ENCODE assay signal across 24 mouse cellular contexts in genomic region chr6:83394122-83394521, GRCm38 (mm10).
"Had no signal": no experiment of that assay in that cellular context is flagged by ENCODE, and none has a peak within 500 bp of the region (broad histone marks: within the 10 kb centered on the region; RNA-seq: fewer than 3 reads in every experiment).

No protein-coding gene starts in this region.

- H3K4me3 ChIP-seq: gastrocnemius, adult 2 months; heart, embryonic 10.5 days; heart, embryonic 12.5 days; hindbrain, embryonic 10.5 days; hindbrain, embryonic 12.5 days; kidney, embryonic 15.5 days; left cerebral cortex, adult 2 months; limb, embryonic 10.5 days; limb, embryonic 12.5 days had no signal

- H3K9ac ChIP-seq: heart, embryonic 12.5 days; hindbrain, embryonic 12.5 days; hindbrain, embryonic 14.5 days; kidney, embryonic 15.5 days; limb, embryonic 12.5 days had no signal

- DNase-seq: gastrocnemius, adult 2 months; gastrocnemius, postnatal 10 days; gastrocnemius, postnatal 25 days; heart, adult 18-20 months; heart, postnatal 10 days; heart, postnatal 4 days; kidney, adult 11 months; kidney, adult 2 months; kidney, adult 9 months; kidney, postnatal 14 days; kidney, postnatal 36 days; layer of hippocampus, adult 9-11 months had no signal

- H3K4me1 ChIP-seq: heart, embryonic 10.5 days; heart, embryonic 12.5 days; hindbrain, embryonic 10.5 days; kidney, embryonic 15.5 days; limb, embryonic 10.5 days; limb, embryonic 12.5 days had no signal

- ATAC-seq: hindbrain, embryonic 16.5 days; intestine, embryonic 16.5 days had no signal

- H3K9me3 ChIP-seq: heart, embryonic 10.5 days; heart, embryonic 12.5 days; hindbrain, embryonic 10.5 days; hindbrain, embryonic 12.5 days; kidney, embryonic 15.5 days; limb, embryonic 10.5 days; limb, embryonic 12.5 days had no signal

- H3K27ac ChIP-seq: gastrocnemius, adult 2 months; heart, embryonic 10.5 days; hindbrain, embryonic 10.5 days; hindbrain, embryonic 12.5 days; hindbrain, embryonic 14.5 days; kidney, embryonic 15.5 days; kidney, postnatal 0 days; left cerebral cortex, adult 2 months; limb, embryonic 10.5 days; limb, embryonic 12.5 days had no signal

- H3K27me3 ChIP-seq: heart, embryonic 12.5 days; hindbrain, embryonic 12.5 days; kidney, embryonic 15.5 days; limb, embryonic 12.5 days had no signal

- H3K4me2 ChIP-seq: heart, embryonic 12.5 days; hindbrain, embryonic 12.5 days; hindbrain, embryonic 14.5 days; kidney, embryonic 15.5 days; limb, embryonic 12.5 days had no signal
